Mouse (Mus musculus) liver, adult 2 months (tissue): ENCODE data around the gene Stx11. TPM values are rescaled to one million over a fixed set of nuclear protein-coding genes. Genes with fewer than 3 reads are reported as not detected.

Source experiments
- DNase-seq: peaks from one replicate; pipeline ENCODE4 v3.0.0-alpha.2; 2011; ENCODE audit warnings: low read depth, low spot score; ENCODE audit errors: extremely low read depth
- H3K27ac ChIP-seq: fragments of 200-500 bp; replicated peaks from 2 replicates; pipeline ENCODE4 v1.5.1; 2012; ENCODE audit warnings: low read depth, mild to moderate bottlenecking, control low read depth, inconsistent platforms, low read length; ENCODE audit not compliant: insufficient read depth
- H3K27me3 ChIP-seq: fragments of 200-500 bp; 2 replicates; pipeline ENCODE4 v1.6.1; 2012; ENCODE audit warnings: mild to moderate bottlenecking, moderate library complexity, low read length, inconsistent platforms; ENCODE audit not compliant: control insufficient read depth, insufficient read depth
- H3K36me3 ChIP-seq: fragments of 200-500 bp; 2 replicates; pipeline ENCODE4 v1.6.1; 2012; ENCODE audit warnings: low read length, inconsistent platforms; ENCODE audit not compliant: control insufficient read depth, insufficient read depth
- H3K4me1 ChIP-seq: fragments of 200-500 bp; 2 replicates; pipeline ENCODE4 v1.6.1; 2011; ENCODE audit warnings: low read length; ENCODE audit not compliant: control insufficient read depth, insufficient read depth
- H3K4me3 ChIP-seq: fragments of 200-500 bp; 2 replicates; pipeline ENCODE4 v1.5.1; 2011; ENCODE audit warnings: low read depth, mild to moderate bottlenecking, control low read depth, low read length, moderate library complexity; ENCODE audit not compliant: insufficient read depth
- H3K79me2 ChIP-seq: fragments of 200-500 bp; 2 replicates; pipeline ENCODE4 v1.6.1; 2012; ENCODE audit warnings: inconsistent platforms, mild to moderate bottlenecking, low read length, moderate library complexity; ENCODE audit not compliant: control insufficient read depth, insufficient read depth
- H3K9ac ChIP-seq: fragments of 200-500 bp; 2 replicates; pipeline ENCODE4 v1.6.1; 2012; ENCODE audit warnings: low read depth, mild to moderate bottlenecking, control low read depth, inconsistent platforms, low read length
- CTCF ChIP-seq: fragments of 200-500 bp; IDR thresholded peaks from 2 replicates; pipeline ENCODE4 v1.5.1; 2011; ENCODE audit warnings: low read depth, low read length, control low read depth
- POLR2A ChIP-seq: fragments of 200-500 bp; IDR thresholded peaks from 2 replicates; pipeline ENCODE4 v1.6.1; 2011; ENCODE audit warnings: low read length, control low read depth; ENCODE audit not compliant: insufficient read depth; ENCODE audit errors: extremely low read depth
- WGBS: fragments of 180-500 bp; shearing (Covaris S2); methylation state at CpG from one replicate; pipeline ENCODE4 v1.1.7; 2018; 5-methylcytosine and 5-hydroxymethylcytosine counted together
- polyA plus RNA-seq: library from polyadenylated mRNA; depleted of rRNA; stranded (reverse); fragments of >200 nt; gene quantifications from 2 replicates; pipeline ENCODE4 v1.2.3, GENCODE M21; 2012
- total RNA-seq: library from RNA; depleted of rRNA; stranded (reverse); fragments of >200 nt; gene quantifications from 2 replicates; pipeline ENCODE4 v1.2.3, GENCODE M21; 2014

The Stx11 gene
- total and polyA plus RNA-seq, 2 experiments: 0.18 to 1.5 TPM

- H3K27me3 ChIP-seq: no peaks in the 10 kb centered on the region
- no peaks in the 10 kb centered on the region for H3K4me1 ChIP-seq
- WGBS: 78% methylated on average over 7 of the region's 7 CpGs
- no peak for DNase-seq
- no peak overlapping the region for H3K9ac ChIP-seq
- H3K79me2 ChIP-seq: no peaks in the 10 kb centered on the region
- H3K27ac ChIP-seq: no peak overlapping the region
- no peak overlapping the region for H3K4me3 ChIP-seq
- no peaks in the 10 kb centered on the region for H3K36me3 ChIP-seq
- TF ChIP-seq CTCF (no peak), POLR2A (no peak)
These were observed 17.0 kb upstream of the Stx11 start for GRCm38 (mm10) chr10:12981071-12981470.

GRCm38 (mm10) chr10:12977787-12978212 lies 13.7 kb upstream of the Stx11 start:
- Histone ChIP-seq H3K27me3 (no peaks in the 10 kb centered on the region), H3K9ac (no peak overlapping the region), H3K27ac (no peak overlapping the region), H3K36me3 (no peaks in the 10 kb centered on the region), H3K79me2 (no peaks in the 10 kb centered on the region), H3K4me3 (no peak overlapping the region), H3K4me1 (no peaks in the 10 kb centered on the region)
- WGBS: 87% methylated on average over 9 of the region's 9 CpGs
- TF ChIP-seq POLR2A: no peak
- TF ChIP-seq CTCF: no peak
- no peak for DNase-seq

- DNase-seq: no peak
- 77% methylated on average over 7 of the region's 7 CpGs for WGBS
- Histone ChIP-seq H3K4me3 (no peak overlapping the region), H3K79me2 (no peaks in the 10 kb centered on the region), H3K36me3 (no peaks in the 10 kb centered on the region), H3K9ac (no peak overlapping the region), H3K27me3 (no peaks in the 10 kb centered on the region), H3K4me1 (no peaks in the 10 kb centered on the region), H3K27ac (no peak overlapping the region)
- no peak for TF ChIP-seq CTCF
- no peak for TF ChIP-seq POLR2A
These were observed 12.5 kb upstream of the Stx11 start for GRCm38 (mm10) chr10:12976552-12976951.

- Histone ChIP-seq H3K9ac (no peak overlapping the region), H3K79me2 (no peaks in the 10 kb centered on the region), H3K27me3 (no peaks in the 10 kb centered on the region), H3K36me3 (no peaks in the 10 kb centered on the region), H3K27ac (no peak overlapping the region), H3K4me1 (no peaks in the 10 kb centered on the region), H3K4me3 (no peak overlapping the region)
- DNase-seq: no peak
- TF ChIP-seq CTCF (no peak), POLR2A (no peak)
- 58% methylated on average over 7 of the region's 7 CpGs for WGBS
These were observed 11.9 kb upstream of the Stx11 start for GRCm38 (mm10) chr10:12975957-12976356.

- Histone ChIP-seq H3K27me3 (no peaks in the 10 kb centered on the region), H3K4me3 (no peak overlapping the region), H3K9ac (no peak overlapping the region), H3K79me2 (no peaks in the 10 kb centered on the region), H3K4me1 (no peaks in the 10 kb centered on the region), H3K27ac (no peak overlapping the region), H3K36me3 (no peaks in the 10 kb centered on the region)
- DNase-seq: no peak
- TF ChIP-seq POLR2A (no peak), CTCF (no peak)
- WGBS: 92% methylated on average over 3 of the region's 3 CpGs
These were observed 11.4 kb upstream of the Stx11 start for GRCm38 (mm10) chr10:12975461-12975860.

- no peaks in the 10 kb centered on the region for H3K27me3 ChIP-seq
- H3K9ac ChIP-seq: no peak overlapping the region
- no peaks in the 10 kb centered on the region for H3K79me2 ChIP-seq
- TF ChIP-seq CTCF (no peak), POLR2A (no peak)
- H3K4me3 ChIP-seq: no peak overlapping the region
- no peaks in the 10 kb centered on the region for H3K4me1 ChIP-seq
- WGBS: 88% methylated on average over 6 of the region's 6 CpGs
- DNase-seq: no peak
- no peak overlapping the region for H3K27ac ChIP-seq
- H3K36me3 ChIP-seq: no peaks in the 10 kb centered on the region
These were observed 10.5 kb upstream of the Stx11 start for GRCm38 (mm10) chr10:12974572-12974971.
